Mouse (Mus musculus) ES-Bruce4 (cell line): ENCODE data around the gene Serpine2.

Experiments
- CTCF ChIP-seq: IDR thresholded peaks from one replicate; pipeline ENCODE4 v1.8.1; 2011; ENCODE audit warnings: low read depth, low read length
- POLR2A ChIP-seq: IDR thresholded peaks from one replicate; pipeline ENCODE4 v1.8.1; 2011; ENCODE audit warnings: low read length; ENCODE audit not compliant: insufficient read depth

GRCm38 (mm10) chr1:79882648-79883047 lies 21.7 kb upstream of the Serpine2 start:
- TF ChIP-seq POLR2A, result no peak
- TF ChIP-seq CTCF, result no peak
